Mouse (Mus musculus) testis, adult 2 months (tissue): Measurements from ENCODE around the gene Dynll2. TPM values are rescaled to one million over a fixed set of nuclear protein-coding genes. Genes with fewer than 3 reads are reported as not detected.

Source experiments
- H3K27ac ChIP-seq: fragments of 200-500 bp; 2 replicates; pipeline ENCODE4 v1.5.1; 2012; ENCODE audit warnings: low read depth, low read length; ENCODE audit not compliant: control insufficient read depth, insufficient read depth
- H3K27me3 ChIP-seq: fragments of 200-500 bp; 2 replicates; pipeline ENCODE4 v1.6.1; 2012; ENCODE audit warnings: mild to moderate bottlenecking, low read length, moderate library complexity; ENCODE audit not compliant: control insufficient read depth, insufficient read depth
- H3K36me3 ChIP-seq: fragments of 200-500 bp; 2 replicates; pipeline ENCODE4 v1.6.1; 2012; ENCODE audit warnings: mild to moderate bottlenecking, low read length; ENCODE audit not compliant: control insufficient read depth, insufficient read depth
- H3K4me1 ChIP-seq: fragments of 200-500 bp; 2 replicates; pipeline ENCODE4 v1.6.1; 2012; ENCODE audit warnings: low read length; ENCODE audit not compliant: control insufficient read depth, insufficient read depth
- H3K4me3 ChIP-seq: fragments of 200-500 bp; 2 replicates; pipeline ENCODE4 v1.5.1; 2012; ENCODE audit warnings: low read depth, mild to moderate bottlenecking, low read length, moderate library complexity, mixed read lengths; ENCODE audit not compliant: control insufficient read depth
- CTCF ChIP-seq: fragments of 200-500 bp; IDR thresholded peaks from 2 replicates; pipeline ENCODE4 v1.5.1; 2012; ENCODE audit warnings: low read depth, mild to moderate bottlenecking, inconsistent platforms, low read length, moderate library complexity; ENCODE audit not compliant: control insufficient read depth, insufficient read depth, insufficient replicate concordance
- POLR2A ChIP-seq: fragments of 200-500 bp; IDR thresholded peaks from 2 replicates; pipeline ENCODE4 v1.6.1; 2012; ENCODE audit warnings: low read depth, mild to moderate bottlenecking, inconsistent platforms, low read length, moderate library complexity; ENCODE audit not compliant: control insufficient read depth
- polyA plus RNA-seq: library from polyadenylated mRNA; depleted of rRNA; stranded (reverse); fragments of >200 nt; gene quantifications from 2 replicates; pipeline ENCODE4 v1.2.3, GENCODE M21; 2012; rRNA removed

Dynll2 gene
- polyA plus RNA-seq, 1 experiment, result 218 TPM

GRCm38 (mm10) chr11:87955144-87955543, 32.2 kb downstream of the Dynll2 start:
- H3K4me1 ChIP-seq, result no peaks in the 10 kb centered on the region
- H3K4me3 ChIP-seq, result no peak overlapping the region
- H3K27me3 ChIP-seq, result no peaks in the 10 kb centered on the region
- H3K27ac ChIP-seq, result no peak overlapping the region
- TF ChIP-seq CTCF, result no peak
- TF ChIP-seq POLR2A, result no peak
- H3K36me3 ChIP-seq, result no peaks in the 10 kb centered on the region

- Histone ChIP-seq H3K27me3 (no peaks in the 10 kb centered on the region), H3K27ac (no peak overlapping the region), H3K4me1 (no peaks in the 10 kb centered on the region), H3K36me3 (no peaks in the 10 kb centered on the region), H3K4me3 (no peak overlapping the region)
- TF ChIP-seq CTCF (peak; percentile 23; the same call in 1 of the 2 replicates), POLR2A (no peak)
Measured at GRCm38 (mm10) chr11:87949990-87950389, 37.3 kb downstream of the Dynll2 start.

GRCm38 (mm10) chr11:87935467-87935866, 51.9 kb downstream of the Dynll2 start:
- no peaks in the 10 kb centered on the region for H3K27me3 ChIP-seq
- H3K27ac ChIP-seq, result no peak overlapping the region
- no peaks in the 10 kb centered on the region for H3K4me1 ChIP-seq
- H3K36me3 ChIP-seq, result no peaks in the 10 kb centered on the region
- no peak overlapping the region for H3K4me3 ChIP-seq
- TF ChIP-seq POLR2A, result no peak

- Histone ChIP-seq H3K4me1 (no peaks in the 10 kb centered on the region), H3K4me3 (no peak overlapping the region), H3K27me3 (no peaks in the 10 kb centered on the region)
Measured at GRCm38 (mm10) chr11:87933731-87934130, 53.6 kb downstream of the Dynll2 start.

GRCm38 (mm10) chr11:87930348-87930747, 57.0 kb downstream of the Dynll2 start:
- TF ChIP-seq POLR2A (no peak), CTCF (no peak)
- Histone ChIP-seq H3K4me1 (no peaks in the 10 kb centered on the region), H3K27me3 (no peaks in the 10 kb centered on the region), H3K36me3 (no peaks in the 10 kb centered on the region), H3K4me3 (no peak overlapping the region), H3K27ac (no peak overlapping the region)

More at GRCm38 (mm10) chr11:87933731-87934130, 53.6 kb downstream of the Dynll2 start:
- Histone ChIP-seq H3K27ac (no peak overlapping the region), H3K36me3 (no peaks in the 10 kb centered on the region)
- TF ChIP-seq CTCF, result no peak
- no peak for TF ChIP-seq POLR2A

Other genes with a start within 250 kb of the Dynll2 start
- 50.9 and 54.9 TPM in 2 replicates for gene Supt4a, start 250.0 kb downstream of the Dynll2 start, polyA plus RNA-seq
- gene Tspoap1, start 227.0 kb downstream of the Dynll2 start, polyA plus RNA-seq, result 10.3 and 11.8 TPM in 2 replicates
- 1.9 and 5.5 TPM in 2 replicates for gene Mpo, start 194.0 kb downstream of the Dynll2 start, polyA plus RNA-seq
- 4.9 and 11.1 TPM in 2 replicates for gene Lpo, start 159.2 kb downstream of the Dynll2 start, polyA plus RNA-seq
- gene Mks1, start 134.3 kb downstream of the Dynll2 start, polyA plus RNA-seq, result 19.0 and 20.6 TPM in 2 replicates
- gene Epx, start 112.0 kb downstream of the Dynll2 start, polyA plus RNA-seq, result 0.05 TPM in 1 of 2 replicates, not detected in the other
- not detected in 2 replicates for gene Olfr462, start 95.3 kb downstream of the Dynll2 start, polyA plus RNA-seq
- gene Olfr463, start 90.1 kb downstream of the Dynll2 start, polyA plus RNA-seq, result not detected in 2 replicates
- gene Olfr464, start 66.6 kb downstream of the Dynll2 start, polyA plus RNA-seq, result not detected in 2 replicates
- 68.5 and 95.9 TPM in 2 replicates for gene Srsf1, start 59.8 kb upstream of the Dynll2 start, polyA plus RNA-seq
- gene Vezf1, start 80.7 kb upstream of the Dynll2 start, polyA plus RNA-seq, result 4.1 and 4.4 TPM in 2 replicates
- 1.9 and 3.9 TPM in 2 replicates for gene Cuedc1, start 110.5 kb upstream of the Dynll2 start, polyA plus RNA-seq
- 29.8 and 46.7 TPM in 2 replicates for gene Mrps23, start 216.9 kb upstream of the Dynll2 start, polyA plus RNA-seq